Mouse (Mus musculus): ENCODE measurements at regions not wholly inside any gene's neighbourhood (a gene's known extent, or its start where the extent isn't known, plus 50 kb on each side); places are given as distances from the start of the nearest gene placed in this dataset.

GRCm38 (mm10) chr3:120217710-120218109 lies 433.4 kb upstream of the Ptbp2 start:
- DNase-seq: no peak

- no peak for DNase-seq
Measured at GRCm38 (mm10) chr3:120214616-120215250, 430.5 kb upstream of the Ptbp2 start.

GRCm38 (mm10) chr3:120199403-120199802 lies 415.1 kb upstream of the Ptbp2 start:
- DNase-seq: no peak

- DNase-seq: no peak
Measured at GRCm38 (mm10) chr3:120194501-120194900, 410.2 kb upstream of the Ptbp2 start.

- DNase-seq: peak; percentile 82
Measured at GRCm38 (mm10) chr3:120192439-120193326, 408.4 kb upstream of the Ptbp2 start.

GRCm38 (mm10) chr3:120189606-120190005 lies 405.3 kb upstream of the Ptbp2 start:
- no peak for DNase-seq

GRCm38 (mm10) chr3:120180931-120181610 lies 396.8 kb upstream of the Ptbp2 start:
- DNase-seq: no peak

GRCm38 (mm10) chr3:120175632-120176031 lies 391.4 kb upstream of the Ptbp2 start:
- no peak for DNase-seq
